22 mouse cellular contexts compared by ENCODE assay signal in genomic region chr12:81294613-81295012, GRCm38 (mm10).
"Had no signal": no experiment of that assay in that cellular context is flagged by ENCODE, and none has a peak within 500 bp of the region (broad histone marks: within the 10 kb centered on the region; RNA-seq: fewer than 3 reads in every experiment).

No protein-coding gene starts in this region.

- H3K4me1 ChIP-seq: limb, embryonic 10.5 days; limb, embryonic 13.5 days; liver, embryonic 12.5 days; liver, embryonic 15.5 days; lung, embryonic 15.5 days; megakaryocyte, embryonic 14.5 days; neural tube, embryonic 13.5 days; stomach, embryonic 15.5 days had no signal

- H3K9ac ChIP-seq: limb, embryonic 13.5 days; liver, embryonic 12.5 days; liver, embryonic 15.5 days; lung, embryonic 15.5 days; midbrain, embryonic 12.5 days; neural tube, embryonic 13.5 days; stomach, embryonic 15.5 days had no signal

- DNase-seq: kidney, adult 2 months; kidney, postnatal 25 days; liver; lung, adult 18-20 months; lung, postnatal 10 days; lung, postnatal 36 days; right cerebral cortex, postnatal 25 days; spleen, adult 18-20 months; thymus, postnatal 36 days had no signal

- H3K36me3 ChIP-seq: limb, embryonic 10.5 days; limb, embryonic 13.5 days; liver, embryonic 12.5 days; liver, embryonic 15.5 days; lung, embryonic 15.5 days; midbrain, embryonic 12.5 days; neural tube, embryonic 13.5 days; stomach, embryonic 15.5 days had no signal

- H3K9me3 ChIP-seq: limb, embryonic 10.5 days; limb, embryonic 13.5 days; liver, embryonic 12.5 days; liver, embryonic 15.5 days; lung, embryonic 15.5 days; midbrain, embryonic 12.5 days; neural tube, embryonic 13.5 days; stomach, embryonic 15.5 days had no signal

- H3K27me3 ChIP-seq: limb, embryonic 13.5 days; liver, embryonic 12.5 days; liver, embryonic 15.5 days; lung, embryonic 15.5 days; megakaryocyte, embryonic 14.5 days; midbrain, embryonic 12.5 days; neural tube, embryonic 13.5 days; stomach, embryonic 15.5 days had no signal

- H3K4me3 ChIP-seq: layer of hippocampus, adult 2 months; limb, embryonic 10.5 days; limb, embryonic 13.5 days; liver, embryonic 12.5 days; liver, embryonic 15.5 days; lung, embryonic 15.5 days; megakaryocyte, embryonic 14.5 days; midbrain, embryonic 12.5 days; myocyte; neural tube, embryonic 13.5 days; stomach, embryonic 15.5 days had no signal

- H3K4me2 ChIP-seq: limb, embryonic 13.5 days; liver, embryonic 12.5 days; liver, embryonic 15.5 days; lung, embryonic 15.5 days; midbrain, embryonic 12.5 days; neural tube, embryonic 13.5 days; stomach, embryonic 15.5 days had no signal

- H3K27ac ChIP-seq: kidney, postnatal 0 days; layer of hippocampus, adult 2 months; limb, embryonic 10.5 days; limb, embryonic 13.5 days; liver, embryonic 12.5 days; liver, embryonic 15.5 days; lung, embryonic 15.5 days; midbrain, embryonic 12.5 days; neural tube, embryonic 13.5 days; stomach, embryonic 15.5 days had no signal

- ATAC-seq: intestine, postnatal 0 days; liver, embryonic 12.5 days had no signal
